Mouse (Mus musculus) gastrocnemius, postnatal 14 days (tissue): ENCODE measurements around the gene Cyp3a59. TPM values are rescaled to one million over a fixed set of nuclear protein-coding genes. Genes with fewer than 3 reads are reported as not detected.
"Not testable (repeated sequence)": the region's sequence is repeated elsewhere in the genome, so short reads cannot be mapped to it uniquely, and the experiment has no call there.

Experiments
- DNase-seq: peaks from one replicate; pipeline ENCODE4 v3.0.0; 2021; ENCODE audit warnings: mixed read lengths
- intact Hi-C: fragments of 180-260 bp; cut with DNase I; formaldehyde crosslinking; loops from one replicate; pipeline ENCODE4 v1.15.1; 2025; ENCODE audit warnings: low total_unique reads
- long read RNA-seq, 2 experiments: library from polyadenylated mRNA; stranded (forward); transcript quantifications; one replicate each; pipeline ENCODE4 v2.0.0; 2021
- total RNA-seq, 2 experiments: library from RNA; stranded (reverse); gene quantifications; 2 replicates each; pipeline ENCODE4 v1.2.3; 2021

The Cyp3a59 gene
- not detected for total RNA-seq
- long read RNA-seq, experiment 1: 0 reads
- long read RNA-seq, experiment 2: 0 reads

DNA sequence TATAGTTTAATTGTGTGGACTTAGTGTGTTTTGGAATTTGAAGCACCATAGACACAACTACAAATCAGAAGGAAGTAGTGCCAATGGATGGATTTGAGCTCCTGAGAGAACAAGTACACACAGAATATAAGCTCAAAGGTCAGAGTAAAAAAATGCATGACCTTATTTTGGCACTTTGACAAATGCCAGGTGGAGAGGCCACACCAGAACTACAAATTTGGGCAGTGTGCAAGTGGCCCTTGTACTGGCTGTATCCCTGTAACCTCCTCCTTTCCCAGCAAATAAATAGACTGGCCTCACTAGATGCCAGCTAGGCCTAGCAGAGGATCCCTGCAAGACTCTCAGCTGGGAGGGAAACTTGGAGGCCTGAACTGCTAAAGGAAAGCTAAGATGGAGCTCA, at the start of gene Cyp3a59:
Cyp3a59 (plus strand) TSS at position 313 of the 400 bp plus-strand sequence.
- DNase-seq, intact Hi-C loops: not testable (repeated sequence)

- DNase-seq: no peak
- intact Hi-C loops: no loop called here
Observed at GRCm38 (mm10) chr5:146070099-146070498, 9.0 kb upstream of the Cyp3a59 start.

DNA sequence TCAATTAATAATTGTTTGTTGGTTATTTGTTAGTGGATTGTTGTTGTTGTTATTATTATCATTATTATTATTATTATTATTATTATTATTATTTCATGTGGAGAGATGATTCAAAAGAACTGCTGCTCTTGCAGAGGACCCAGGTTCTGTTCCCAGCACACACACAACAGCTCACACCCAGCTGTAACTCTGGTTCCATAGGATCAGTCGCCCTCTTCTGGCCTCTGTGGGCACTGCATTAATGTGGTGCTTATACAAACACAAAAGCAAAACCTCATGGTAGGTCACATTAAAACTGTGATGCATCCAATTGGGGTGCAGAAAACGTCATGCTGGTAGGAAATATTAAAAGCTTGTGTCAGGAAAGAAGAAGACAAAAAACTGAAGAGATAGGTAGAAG, 68.8 kb downstream of the Cyp3a59 start:
- intact Hi-C loops: no loop called here
- DNase-seq: no peak

DNA sequence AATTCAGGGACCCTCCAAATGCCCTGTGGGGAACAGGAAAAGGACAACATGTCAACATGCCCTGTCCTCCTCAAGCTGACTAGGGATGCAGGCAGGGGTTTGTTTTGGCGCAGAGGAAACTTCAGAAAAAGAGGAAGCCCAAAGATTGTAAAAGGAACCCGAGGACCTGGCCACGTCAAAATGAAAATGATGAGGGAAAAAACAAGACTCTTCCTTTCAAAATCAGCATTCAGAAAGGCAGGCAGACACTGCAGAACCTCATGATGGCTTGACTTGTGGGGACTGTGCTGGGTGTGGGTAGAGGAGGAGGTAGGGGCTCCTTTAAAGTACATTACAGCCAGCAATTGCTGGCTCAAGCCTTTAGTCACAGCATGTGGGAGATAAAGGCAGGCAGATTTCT, 71.4 kb downstream of the Cyp3a59 start:
- intact Hi-C loops: no loop called here

DNA sequence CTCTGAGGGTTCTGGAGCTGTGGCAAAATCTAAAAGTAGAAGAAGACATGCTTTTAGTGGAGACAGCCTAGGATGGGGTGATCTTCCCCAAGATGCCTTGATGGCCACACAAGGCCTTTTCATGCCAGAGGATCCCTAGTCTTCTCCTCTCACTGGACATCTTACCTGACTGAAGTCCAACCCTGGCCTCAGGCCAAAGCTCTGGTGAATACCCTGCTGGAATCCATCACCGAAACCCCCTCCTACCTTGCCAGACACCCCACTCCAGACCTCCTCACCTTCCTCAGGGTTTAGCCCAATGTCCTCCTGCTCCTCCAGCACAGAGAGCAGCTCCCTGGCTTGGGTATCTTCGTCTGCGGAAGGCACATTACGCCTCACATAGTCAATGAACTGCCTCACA, 79.3 kb downstream of the Cyp3a59 start:
- DNase-seq, intact Hi-C loops: not testable (repeated sequence)

More for the DNA sequence above, 71.4 kb downstream of the Cyp3a59 start:
- DNase-seq: no peak

- DNase-seq, intact Hi-C loops: not testable (repeated sequence)
Observed at GRCm38 (mm10) chr5:146160439-146160838, 81.4 kb downstream of the Cyp3a59 start, which contains the start of gene Gm5565. TSS of gene Gm5565 (minus strand) at chr5:146160539.

Other genes with a start within 250 kb of the Cyp3a59 start
- gene Cyp3a11, start 199.3 kb upstream of the Cyp3a59 start, total RNA-seq: not detected
- not detected for gene Cyp3a25, start 69.6 kb upstream of the Cyp3a59 start, total RNA-seq
- not detected for gene Gm5565, start 81.3 kb downstream of the Cyp3a59 start, total RNA-seq
- gene Gm6309, start 91.5 kb downstream of the Cyp3a59 start, total RNA-seq: not detected
- gene 1700001J03Rik, start 106.0 kb downstream of the Cyp3a59 start, total RNA-seq: under 1 TPM in 1 of 2 experiments, not detected in 1; 0.27 TPM
- gene Rnf6, start 142.3 kb downstream of the Cyp3a59 start, total RNA-seq: 10 to 100 TPM; 35.6 to 38.1 TPM
- gene Cdk8, start 152.0 kb downstream of the Cyp3a59 start, total RNA-seq: 10 to 100 TPM; 14.7 to 14.9 TPM